Mouse (Mus musculus) bone marrow, adult 2 months (tissue): ENCODE data around the gene Klk1b5. TPM values are rescaled to one million over a fixed set of nuclear protein-coding genes. Genes with fewer than 3 reads are reported as not detected.

ENCODE experiments used
- H3K27ac ChIP-seq: fragments of 200-500 bp; 2 replicates; pipeline ENCODE4 v1.5.1; 2012; ENCODE audit warnings: low read depth, mild to moderate bottlenecking, control low read depth, inconsistent platforms, low read length; ENCODE audit not compliant: control insufficient read depth, poor library complexity, insufficient read depth
- H3K4me1 ChIP-seq: fragments of 200-500 bp; 2 replicates; pipeline ENCODE4 v1.6.1; 2011; ENCODE audit warnings: low read length; ENCODE audit not compliant: control insufficient read depth, insufficient read depth
- H3K4me3 ChIP-seq: fragments of 200-500 bp; replicated peaks from 2 replicates; pipeline ENCODE3; 2011; ENCODE audit warnings: mild to moderate bottlenecking, low read depth, low read length, control low read depth; ENCODE audit not compliant: control insufficient read depth
- CTCF ChIP-seq: fragments of 200-500 bp; IDR thresholded peaks from 2 replicates; pipeline ENCODE4 v1.5.1; 2011; ENCODE audit warnings: low read length, control low read depth; ENCODE audit not compliant: control insufficient read depth, insufficient read depth
- POLR2A ChIP-seq: fragments of 200-500 bp; IDR thresholded peaks from 2 replicates; pipeline ENCODE4 v1.6.1; 2011; ENCODE audit warnings: low read depth, mild to moderate bottlenecking, control low read depth, low read length, borderline replicate concordance; ENCODE audit not compliant: control insufficient read depth
- WGBS: fragments of 180-500 bp; shearing (Covaris S2); methylation state at CpG from one replicate; pipeline ENCODE4 v1.1.7; 2018; 5-methylcytosine and 5-hydroxymethylcytosine counted together
- polyA plus RNA-seq: library from polyadenylated mRNA; stranded (reverse); fragments of >200 nt; gene quantifications from 2 replicates; pipeline ENCODE4 v1.2.4, GENCODE M21; 2011; ENCODE audit warnings: low replicate concordance; ENCODE audit not compliant: missing spikeins, insufficient read depth, insufficient read length

Gene Klk1b5
- polyA plus RNA-seq, 1 experiment, result not detected

DNA sequence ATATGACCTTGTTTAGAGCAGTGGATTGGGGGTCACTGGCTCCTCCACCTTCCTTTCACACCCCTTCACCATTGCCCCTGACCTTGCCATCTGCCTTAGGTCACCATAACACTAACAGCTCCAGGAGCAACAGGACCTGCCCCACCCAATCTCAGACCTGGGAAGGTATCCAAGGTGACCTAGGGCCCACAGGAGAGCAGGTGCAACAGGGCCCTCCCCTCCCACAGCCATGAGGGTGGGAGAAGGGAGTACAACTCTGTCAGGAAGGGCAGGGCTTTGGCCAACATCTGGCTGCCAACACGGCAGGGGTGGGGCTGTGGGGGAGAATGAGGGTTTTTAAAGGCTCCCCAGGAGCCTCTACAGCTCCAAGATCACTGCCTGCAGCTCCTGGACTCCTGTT is 9.3 kb downstream of the Klk1b5 start, which contains the start of gene Klk1:
Gene Klk1, plus strand, starts transcription at position 285 of the 400 bp plus-strand sequence.
- Histone ChIP-seq H3K27ac (no peak within 1 kb of the TSS), H3K4me1 (no peaks in the 10 kb centered on the region), H3K4me3 (no peak within 1 kb of the TSS)
- WGBS, result 31% methylated on average over 1 of the region's 1 CpGs
- no peak for TF ChIP-seq POLR2A
- TF ChIP-seq CTCF, result no peak

DNA sequence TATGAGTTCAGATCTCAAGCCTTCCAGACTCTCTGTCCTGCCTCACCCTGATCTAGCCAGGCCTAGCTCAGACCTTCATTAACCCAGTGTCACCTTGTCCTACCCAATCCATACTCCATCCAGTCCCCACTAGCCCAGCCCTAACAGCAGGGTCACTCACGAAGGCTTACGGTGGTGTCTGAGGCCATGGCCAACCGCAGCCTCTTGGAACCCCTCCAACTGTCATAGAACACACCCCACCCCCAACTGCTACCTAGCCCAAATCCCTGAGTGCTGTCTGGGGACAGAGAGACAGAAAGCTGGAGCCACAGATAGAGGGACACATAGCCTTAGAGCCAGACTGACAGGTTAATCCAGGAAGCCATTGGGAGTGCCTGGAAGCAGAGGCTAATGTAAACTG is 20.2 kb downstream of the Klk1b5 start, which contains the start of gene Gm36864:
Gene Gm36864, plus strand, starts transcription at position 269 of the 400 bp plus-strand sequence.
- TF ChIP-seq POLR2A (no peak), CTCF (no peak)
- WGBS, result 59% methylated on average over 3 of the region's 3 CpGs
- no peaks in the 10 kb centered on the region for H3K4me1 ChIP-seq
- H3K27ac ChIP-seq, result no peak within 1 kb of the TSS
- H3K4me3 ChIP-seq, result no peak within 1 kb of the TSS

DNA sequence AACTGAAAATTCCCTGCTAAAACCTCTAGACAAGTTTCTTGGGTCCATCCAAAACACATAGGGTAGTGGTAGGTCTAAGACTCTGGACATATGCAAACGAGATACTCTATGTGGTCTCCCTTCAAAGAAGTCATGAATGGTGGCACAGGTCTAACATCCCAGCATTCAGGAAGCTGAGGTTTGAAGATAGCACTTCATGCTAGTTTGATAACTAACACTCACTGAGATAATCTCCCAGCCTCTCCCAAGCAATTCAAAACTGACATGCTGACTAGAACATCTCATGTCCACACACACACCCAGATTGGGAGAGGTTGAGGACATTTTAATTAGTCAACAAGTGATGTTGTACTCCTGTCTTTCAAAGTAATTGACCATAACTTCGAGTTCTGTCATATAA is 24.2 kb downstream of the Klk1b5 start:
- 35% methylated on average over 2 of the region's 2 CpGs for WGBS

DNA sequence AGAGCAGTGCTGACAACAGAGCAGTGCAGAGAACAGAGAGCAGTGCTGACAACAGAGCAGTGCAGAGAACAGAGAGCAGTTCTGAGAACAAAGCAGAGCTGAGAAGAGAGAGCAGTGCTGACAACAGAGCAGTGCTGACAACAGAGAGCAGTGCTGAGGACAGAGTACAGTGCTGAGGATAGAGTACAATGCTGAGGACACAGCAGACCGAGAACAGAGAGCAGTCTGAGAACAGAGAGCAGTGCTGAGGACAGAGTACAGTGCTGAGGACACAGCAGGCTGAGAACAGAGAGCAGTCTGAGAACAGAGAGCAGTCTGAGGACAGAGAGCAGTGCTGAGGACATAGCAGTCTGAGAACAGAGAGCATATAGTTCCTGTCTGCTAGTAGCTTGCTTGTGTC is 25.0 kb downstream of the Klk1b5 start:
- Histone ChIP-seq H3K27ac (no peak overlapping the region), H3K4me3 (no peak overlapping the region), H3K4me1 (no peaks in the 10 kb centered on the region; the same call in 1 of the 2 replicates)
- TF ChIP-seq POLR2A (no peak), CTCF (no peak)
- WGBS, result 61% methylated on average over 1 of the region's 1 CpGs

More for the DNA sequence above, 24.2 kb downstream of the Klk1b5 start:
- H3K4me1 ChIP-seq, result no peaks in the 10 kb centered on the region; the same call in 1 of the 2 replicates
- H3K27ac ChIP-seq, result no peak overlapping the region
- H3K4me3 ChIP-seq, result no peak overlapping the region
- TF ChIP-seq CTCF, result no peak
- TF ChIP-seq POLR2A, result no peak

DNA sequence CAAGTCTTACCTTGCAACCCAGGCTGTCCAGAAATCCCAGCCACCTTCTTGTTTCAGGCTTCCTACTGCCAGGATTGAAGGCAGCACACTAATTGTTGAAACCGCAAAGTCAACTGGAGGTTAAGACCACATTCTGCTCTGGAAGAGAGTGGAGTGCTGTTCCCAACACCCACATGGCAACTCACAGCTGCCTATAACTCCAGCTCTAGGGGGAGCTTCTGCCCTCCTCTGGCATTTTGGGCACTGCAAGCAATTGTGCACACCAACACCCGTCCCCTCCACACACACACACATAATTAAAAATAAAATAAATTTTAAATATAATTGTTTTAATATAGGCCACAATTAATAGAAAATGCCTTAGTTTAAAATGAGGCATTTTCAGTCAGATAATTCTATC is 25.4 kb downstream of the Klk1b5 start:
- Histone ChIP-seq H3K27ac (no peak overlapping the region), H3K4me1 (no peaks in the 10 kb centered on the region; the same call in 1 of the 2 replicates), H3K4me3 (no peak overlapping the region)
- TF ChIP-seq CTCF, result no peak
- no peak for TF ChIP-seq POLR2A
- 61% methylated on average over 2 of the region's 2 CpGs for WGBS

DNA sequence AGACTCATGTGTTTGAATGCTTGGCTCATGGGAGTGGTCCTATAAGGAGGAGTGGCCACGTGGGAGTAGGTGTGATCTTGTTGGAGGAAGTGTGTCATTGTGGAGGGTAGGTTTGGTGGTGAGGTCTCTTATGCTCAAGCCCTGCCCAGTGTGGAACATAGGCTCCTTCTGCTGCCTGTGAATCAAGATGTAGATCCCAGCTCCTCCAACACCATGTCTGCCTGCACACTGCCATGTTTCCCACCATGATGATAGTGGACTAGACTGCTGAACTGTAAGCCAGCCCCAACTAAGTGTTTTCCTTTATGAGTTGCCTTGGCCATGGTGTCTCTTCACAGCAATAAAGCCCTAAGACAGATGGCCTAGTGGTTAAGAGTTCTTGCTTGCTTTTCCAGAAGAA is 28.3 kb downstream of the Klk1b5 start:
- Histone ChIP-seq H3K4me1 (no peaks in the 10 kb centered on the region; the same call in 1 of the 2 replicates), H3K27ac (no peak overlapping the region), H3K4me3 (no peak overlapping the region)
- TF ChIP-seq POLR2A, result no peak
- TF ChIP-seq CTCF, result no peak
- 48% methylated on average over 1 of the region's 1 CpGs for WGBS

DNA sequence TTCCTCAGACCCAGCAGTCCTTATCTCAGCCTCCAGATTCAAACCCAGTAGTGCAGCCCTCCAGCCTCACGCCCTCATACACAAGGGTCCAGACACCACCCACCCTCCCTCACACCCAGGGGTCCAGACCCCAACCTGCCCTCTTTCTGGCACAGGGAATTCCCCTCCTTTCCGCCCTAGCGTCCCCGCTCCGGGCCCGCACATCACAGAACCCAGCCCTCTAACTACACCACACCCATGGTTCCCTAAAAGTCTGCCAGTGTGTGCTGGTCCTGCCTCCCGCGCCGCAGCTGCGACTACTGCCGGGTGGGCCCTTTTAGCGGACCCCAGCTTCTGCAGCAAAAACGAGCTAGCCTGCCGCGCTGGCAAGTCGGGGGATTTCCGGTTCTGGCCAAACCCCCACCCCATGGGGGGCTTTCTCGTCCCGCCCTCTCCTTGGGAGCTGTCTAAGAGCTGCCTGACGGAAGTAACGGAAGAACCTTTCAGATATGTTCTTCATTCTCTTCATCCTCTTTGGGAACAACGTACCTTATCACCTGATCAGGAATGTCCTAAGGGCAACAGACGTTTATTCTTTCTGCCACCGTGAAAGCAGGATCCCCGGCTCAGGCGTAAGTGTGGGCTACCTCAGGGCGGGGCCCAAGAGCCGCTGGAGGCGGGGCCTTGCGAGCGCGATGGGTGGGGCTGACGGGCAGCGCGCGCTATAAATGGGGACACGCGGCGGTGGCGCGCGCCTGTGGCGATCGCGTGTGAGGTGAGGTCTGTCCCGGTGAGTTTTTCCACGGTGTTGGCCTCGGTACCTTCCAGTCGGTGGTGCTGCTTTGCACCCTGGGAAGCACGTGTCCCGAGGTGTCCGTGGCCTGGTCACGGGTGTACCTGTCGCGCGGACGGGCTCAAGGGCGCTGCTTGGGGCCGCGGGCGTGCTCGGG is 30.6 kb downstream of the Klk1b5 start, which contains the start of the genes 1700028J19Rik and 2410002F23Rik:
Gene 1700028J19Rik, minus strand, starts transcription at position 641 of the 929 bp plus-strand sequence.
Gene 2410002F23Rik, plus strand, starts transcription at position 668 of the 929 bp plus-strand sequence.
- TF ChIP-seq CTCF (peak; percentile 12; the same call in 1 of the 2 replicates), POLR2A (peak; percentile 96)
- under 1% methylated on average over 62 of the region's 62 CpGs for WGBS
- H3K27ac ChIP-seq, result peak within 1 kb of the TSS; percentile 82

DNA sequence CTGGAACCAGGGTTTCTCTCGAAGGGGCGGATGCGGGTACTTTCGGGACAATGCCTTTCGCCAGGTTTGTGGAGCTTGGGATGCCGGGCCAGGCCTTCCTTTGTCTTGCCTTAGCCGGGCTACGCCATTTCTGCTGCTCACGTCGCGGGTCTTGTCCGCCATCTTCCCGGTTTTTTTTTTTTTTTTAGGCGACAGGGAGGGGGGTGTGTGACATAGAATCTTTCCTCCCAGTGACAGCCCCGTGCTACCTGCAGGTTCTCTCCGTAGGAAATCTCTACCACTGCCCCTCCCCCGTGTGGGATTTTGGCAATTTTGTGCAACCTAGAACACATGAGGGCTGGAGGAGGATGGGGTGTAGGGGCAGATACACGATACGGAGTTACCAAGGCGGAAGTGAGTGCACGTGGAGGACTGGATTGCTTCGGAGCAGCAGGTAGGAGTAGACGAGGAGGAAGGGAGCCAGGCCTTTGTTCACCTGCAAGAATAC is 31.3 kb downstream of the Klk1b5 start:
- under 1% methylated on average over 23 of the region's 23 CpGs for WGBS
- Histone ChIP-seq H3K4me1 (no peaks in the 10 kb centered on the region; the same call in 1 of the 2 replicates), H3K27ac (peak overlapping the region; percentile 82), H3K4me3 (peak overlapping the region; percentile 98)
- no peak for TF ChIP-seq POLR2A
- TF ChIP-seq CTCF, result no peak

More for the DNA sequence above, 30.6 kb downstream of the Klk1b5 start, which contains the start of the genes 1700028J19Rik and 2410002F23Rik:
- H3K4me3 ChIP-seq, result peak within 1 kb of the TSS; percentile 98
- no peaks in the 10 kb centered on the region; the same call in 1 of the 2 replicates for H3K4me1 ChIP-seq
